Mouse (Mus musculus): Measurements from ENCODE around the gene Zfp446. TPM values are rescaled to one million over a fixed set of nuclear protein-coding genes. Genes with fewer than 3 reads are reported as not detected.

Zfp446 gene
- polyA plus RNA-seq, 1 experiment, result 13.8 TPM

GRCm38 (mm10) chr7:13031069-13031468 lies 53.4 kb downstream of the Zfp446 start:
- Histone ChIP-seq H3K4me1 (ENCODE audit: control insufficient read depth, insufficient read depth, low read length) (peaks cover 3% of the 10 kb centered on the region), H3K27ac (ENCODE audit: insufficient read depth, low read length) (no peak overlapping the region), H3K4me3 (replicated peaks; ENCODE audit: insufficient read depth, low read depth, low read length) (no peak overlapping the region), H3K27me3 (ENCODE audit: control insufficient read depth, insufficient read depth, low read length) (no peaks in the 10 kb centered on the region)
- DNase-seq, result peak in 1 of 2 experiments; percentile 20
- 56% methylated on average over 5 of the region's 5 CpGs for WGBS
- TF ChIP-seq POLR2A (IDR thresholded peaks at IDR 0.05; ENCODE audit: borderline replicate concordance, insufficient read depth, low read length), result no peak
- TF ChIP-seq CTCF (IDR thresholded peaks at IDR 0.05; ENCODE audit: borderline replicate concordance, insufficient read depth, low read depth, low read length), result peak; percentile 28; the same call in 1 of the 2 replicates

GRCm38 (mm10) chr7:13031983-13032382 lies 54.3 kb downstream of the Zfp446 start:
- no peak overlapping the region for H3K4me3 ChIP-seq (replicated peaks; ENCODE audit: insufficient read depth, low read depth, low read length)
- TF ChIP-seq CTCF (IDR thresholded peaks at IDR 0.05; ENCODE audit: borderline replicate concordance, insufficient read depth, low read depth, low read length), result no peak
- DNase-seq, result no peak
- H3K4me1 ChIP-seq (ENCODE audit: control insufficient read depth, insufficient read depth, low read length), result peaks cover 3% of the 10 kb centered on the region
- no peak overlapping the region for H3K27ac ChIP-seq (ENCODE audit: insufficient read depth, low read length)
- 83% methylated on average over 2 of the region's 2 CpGs for WGBS
- no peaks in the 10 kb centered on the region for H3K27me3 ChIP-seq (ENCODE audit: control insufficient read depth, insufficient read depth, low read length)

- no peak overlapping the region for H3K4me3 ChIP-seq (replicated peaks; ENCODE audit: insufficient read depth, low read depth, low read length)
- peaks cover 3% of the 10 kb centered on the region for H3K4me1 ChIP-seq (ENCODE audit: control insufficient read depth, insufficient read depth, low read length)
- DNase-seq, result peak in 1 of 2 experiments; percentile 14
- H3K27ac ChIP-seq (ENCODE audit: insufficient read depth, low read length), result no peak overlapping the region
- TF ChIP-seq POLR2A (IDR thresholded peaks at IDR 0.05; ENCODE audit: borderline replicate concordance, insufficient read depth, low read length) (no peak), CTCF (IDR thresholded peaks at IDR 0.05; ENCODE audit: borderline replicate concordance, insufficient read depth, low read depth, low read length) (no peak)
- no peaks in the 10 kb centered on the region for H3K27me3 ChIP-seq (ENCODE audit: control insufficient read depth, insufficient read depth, low read length)
- 84% methylated on average over 7 of the region's 7 CpGs for WGBS
Measured at GRCm38 (mm10) chr7:13032541-13032940, 54.9 kb downstream of the Zfp446 start.

GRCm38 (mm10) chr7:13033451-13034147 lies 56.0 kb downstream of the Zfp446 start:
- Histone ChIP-seq H3K4me3 (replicated peaks; ENCODE audit: insufficient read depth, low read depth, low read length) (peak overlapping the region; percentile 90), H3K4me1 (ENCODE audit: control insufficient read depth, insufficient read depth, low read length) (peaks cover 3% of the 10 kb centered on the region), H3K27me3 (ENCODE audit: control insufficient read depth, insufficient read depth, low read length) (no peaks in the 10 kb centered on the region), H3K27ac (ENCODE audit: insufficient read depth, low read length) (peak overlapping the region; percentile 81; the same call in 1 of the 2 replicates)
- no peak for TF ChIP-seq POLR2A (IDR thresholded peaks at IDR 0.05; ENCODE audit: borderline replicate concordance, insufficient read depth, low read length)
- no peak for TF ChIP-seq CTCF (IDR thresholded peaks at IDR 0.05; ENCODE audit: borderline replicate concordance, insufficient read depth, low read depth, low read length)
- peak in 1 of 2 experiments; percentile 24 for DNase-seq
- 39% methylated on average over 13 of the region's 13 CpGs for WGBS

- H3K4me3 ChIP-seq (replicated peaks; ENCODE audit: insufficient read depth, low read depth, low read length), result peak within 1 kb of the TSS; percentile 90
- H3K27ac ChIP-seq (ENCODE audit: insufficient read depth, low read length), result peak within 1 kb of the TSS; percentile 81
- TF ChIP-seq POLR2A (IDR thresholded peaks at IDR 0.05; ENCODE audit: borderline replicate concordance, insufficient read depth, low read length) (peak; percentile 89), CTCF (IDR thresholded peaks at IDR 0.05; ENCODE audit: borderline replicate concordance, insufficient read depth, low read depth, low read length) (no peak)
- H3K27me3 ChIP-seq (ENCODE audit: control insufficient read depth, insufficient read depth, low read length), result no peaks in the 10 kb centered on the region
- WGBS, result under 1% methylated on average over 45 of the region's 45 CpGs
- peaks cover 7% of the 10 kb centered on the region for H3K4me1 ChIP-seq (ENCODE audit: control insufficient read depth, insufficient read depth, low read length)
- peak; percentile 97 to 98 for DNase-seq
Measured at GRCm38 (mm10) chr7:13034148-13034977, 56.7 kb downstream of the Zfp446 start, which contains the start of gene Chmp2a. Chmp2a (minus strand) TSS chr7:13034807.

Other genes with a start within 250 kb of the Zfp446 start
- gene Vmn2r56, start 242.8 kb upstream of the Zfp446 start, polyA plus RNA-seq (2012; rRNA removed), result 0.02 TPM in 2 replicates
- 10.8 and 11.2 TPM in 2 replicates for gene Zscan18, start 174.2 kb upstream of the Zfp446 start, polyA plus RNA-seq (2012; rRNA removed)
- gene Zfp329, start 159.0 kb upstream of the Zfp446 start, polyA plus RNA-seq (2012; rRNA removed), result 16.3 and 16.7 TPM in 2 replicates
- gene Zfp110, start 143.1 kb upstream of the Zfp446 start, polyA plus RNA-seq (2012; rRNA removed), result 12.6 and 13.5 TPM in 2 replicates
- gene Zfp128, start 96.7 kb upstream of the Zfp446 start, polyA plus RNA-seq (2012; rRNA removed), result 5.6 and 6.1 TPM in 2 replicates
- 13.1 and 14.0 TPM in 2 replicates for gene Zscan22, start 80.0 kb upstream of the Zfp446 start, polyA plus RNA-seq (2012; rRNA removed)
- 670 and 700 TPM in 2 replicates for gene Rps5, start 55.6 kb upstream of the Zfp446 start, polyA plus RNA-seq (2012; rRNA removed)
- gene Rnf225, start 50.4 kb upstream of the Zfp446 start, polyA plus RNA-seq (2012; rRNA removed), result 2.6 and 3.5 TPM in 2 replicates
- gene Zfp324, start 12.0 kb upstream of the Zfp446 start, polyA plus RNA-seq (2012; rRNA removed), result 5.8 and 6.2 TPM in 2 replicates
- 1.7 and 2.1 TPM in 2 replicates for gene Slc27a5, start 20.3 kb downstream of the Zfp446 start, polyA plus RNA-seq (2012; rRNA removed)
- gene Trim28, start 21.3 kb downstream of the Zfp446 start, polyA plus RNA-seq (2012; rRNA removed), result 250 and 266 TPM in 2 replicates
- gene Zbtb45, start 32.2 kb downstream of the Zfp446 start, polyA plus RNA-seq (2012; rRNA removed), result 31.9 and 33.5 TPM in 2 replicates
- gene Chmp2a, start 57.0 kb downstream of the Zfp446 start, polyA plus RNA-seq (2012; rRNA removed), result 258 and 264 TPM in 2 replicates
- gene Ube2m, start 60.4 kb downstream of the Zfp446 start, polyA plus RNA-seq (2012; rRNA removed), result 376 and 405 TPM in 2 replicates
- 4.6 TPM in 2 replicates for gene Mzf1, start 76.9 kb downstream of the Zfp446 start, polyA plus RNA-seq (2012; rRNA removed)
- not detected in 2 replicates for gene Vmn1r85, start 117.3 kb downstream of the Zfp446 start, polyA plus RNA-seq (2012; rRNA removed)
- not detected in 2 replicates for gene Vmn1r86, start 142.1 kb downstream of the Zfp446 start, polyA plus RNA-seq (2012; rRNA removed)
- gene Vmn1r87, start 162.3 kb downstream of the Zfp446 start, polyA plus RNA-seq (2012; rRNA removed), result not detected in 2 replicates
- not detected in 2 replicates for gene Vmn1r88, start 181.7 kb downstream of the Zfp446 start, polyA plus RNA-seq (2012; rRNA removed)
- gene Vmn1r89, start 235.2 kb downstream of the Zfp446 start, polyA plus RNA-seq (2012; rRNA removed), result not detected in 2 replicates